Mouse (Mus musculus) urinary bladder, adult 18-20 months (tissue): ENCODE results near the gene Galp.
"Not testable (repeated sequence)": the region's sequence is repeated elsewhere in the genome, so short reads cannot be mapped to it uniquely, and the experiment has no call there.

Experiments
- DNase-seq, 2 experiments: peaks; one replicate each; pipeline ENCODE4 v3.0.0; 2022; ENCODE audit warnings: low spot score in 2 of 2, mixed read lengths in 2 of 2

Galp gene

DNA sequence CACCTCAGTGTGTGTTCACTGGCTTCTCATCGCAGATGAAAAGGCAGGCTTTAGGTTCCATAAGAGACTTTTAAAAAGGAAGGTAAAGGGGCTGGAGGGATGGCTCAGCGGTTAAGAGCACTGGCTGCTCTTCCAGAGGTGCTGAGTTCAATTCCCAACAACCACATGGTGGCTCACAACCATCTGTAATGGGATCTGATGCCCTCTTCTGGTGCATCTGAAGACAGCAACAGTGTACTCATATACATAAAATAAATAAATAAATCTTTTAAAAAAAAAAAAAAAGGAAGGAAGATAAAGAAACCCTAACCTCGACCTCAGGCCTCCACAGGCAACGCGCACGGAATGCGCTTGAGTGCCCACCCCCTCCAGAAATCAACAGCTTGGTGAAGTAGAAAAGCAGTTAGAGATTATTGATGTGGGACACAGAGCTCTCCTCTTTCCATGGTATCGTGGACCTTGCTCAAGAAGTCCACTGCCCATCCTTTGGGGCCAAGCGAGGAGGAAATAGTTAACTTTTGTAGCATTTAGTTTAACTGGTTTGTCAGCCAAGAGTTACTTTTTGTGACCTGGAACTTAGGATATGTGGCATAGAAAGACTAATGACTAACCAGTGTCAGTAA lies 22.4 kb upstream of the Galp start:
- DNase-seq = not testable (repeated sequence)

GRCm38 (mm10) chr7:6179013-6179412 lies 17.9 kb upstream of the Galp start:
- DNase-seq = no peak

- DNase-seq = no peak
Measured at GRCm38 (mm10) chr7:6182882-6183281, 14.0 kb upstream of the Galp start.

- DNase-seq = no peak
Measured at GRCm38 (mm10) chr7:6183802-6184201, 13.1 kb upstream of the Galp start.

DNA sequence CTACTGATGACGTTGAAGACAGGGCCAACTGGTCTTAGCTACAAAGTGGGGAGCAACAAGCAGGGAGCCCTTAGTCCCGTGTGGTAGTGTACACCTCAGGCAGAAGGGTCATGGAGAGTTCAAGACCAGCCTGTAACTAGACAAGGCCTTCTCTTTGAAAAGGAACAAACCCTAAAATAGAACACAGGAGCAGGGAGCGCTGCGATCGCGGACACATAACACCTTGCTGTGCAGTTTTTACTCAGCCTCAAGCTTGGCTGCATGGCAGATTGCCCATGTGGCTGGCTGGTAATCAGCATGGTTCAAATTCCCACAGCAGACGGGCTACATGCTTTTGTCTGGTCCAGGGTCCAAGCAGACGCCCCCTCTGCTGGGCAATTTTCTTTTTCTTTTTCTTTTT lies 12.4 kb upstream of the Galp start:
- DNase-seq = no peak

DNA sequence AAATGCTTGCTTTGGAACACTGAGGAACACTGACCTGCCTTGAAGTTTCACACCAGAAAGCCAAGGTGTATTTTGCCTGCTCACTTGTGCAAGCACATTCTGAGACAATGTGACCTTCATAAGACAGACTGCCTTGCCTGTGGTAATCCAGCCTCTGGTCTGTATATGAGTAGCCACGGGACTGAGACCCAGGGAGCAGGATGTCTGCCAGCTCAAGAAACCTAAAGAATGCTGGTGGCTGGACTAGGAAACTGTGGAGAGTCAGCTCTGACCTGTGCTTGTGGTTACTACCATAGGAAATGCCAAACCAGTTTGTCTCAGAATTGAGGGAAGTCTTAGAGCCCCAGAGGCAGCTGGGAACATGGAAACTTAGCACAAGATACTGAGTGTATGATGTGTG lies 11.5 kb upstream of the Galp start:
- no peak for DNase-seq

DNA sequence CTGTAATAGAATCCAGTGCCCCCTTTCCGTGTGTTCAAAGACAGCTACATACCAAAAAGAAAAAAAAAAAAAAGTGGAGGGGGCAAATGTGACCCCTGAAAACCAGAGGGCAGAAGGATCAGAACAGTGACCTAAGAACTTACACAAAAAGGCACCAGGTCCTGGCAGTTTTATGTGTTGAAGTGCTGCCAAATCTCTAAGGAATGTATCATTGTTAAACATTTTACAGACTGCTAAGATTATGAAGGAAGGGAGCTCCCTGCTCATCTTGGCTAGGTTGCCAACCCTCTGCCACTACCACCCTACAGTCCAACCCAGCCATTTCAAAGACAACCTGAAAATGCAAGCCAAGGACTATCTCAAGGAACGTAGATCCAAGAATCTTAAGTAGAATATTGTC lies 10.7 kb upstream of the Galp start:
- DNase-seq = no peak

GRCm38 (mm10) chr7:6186756-6187155 lies 10.1 kb upstream of the Galp start:
- DNase-seq = no peak

DNA sequence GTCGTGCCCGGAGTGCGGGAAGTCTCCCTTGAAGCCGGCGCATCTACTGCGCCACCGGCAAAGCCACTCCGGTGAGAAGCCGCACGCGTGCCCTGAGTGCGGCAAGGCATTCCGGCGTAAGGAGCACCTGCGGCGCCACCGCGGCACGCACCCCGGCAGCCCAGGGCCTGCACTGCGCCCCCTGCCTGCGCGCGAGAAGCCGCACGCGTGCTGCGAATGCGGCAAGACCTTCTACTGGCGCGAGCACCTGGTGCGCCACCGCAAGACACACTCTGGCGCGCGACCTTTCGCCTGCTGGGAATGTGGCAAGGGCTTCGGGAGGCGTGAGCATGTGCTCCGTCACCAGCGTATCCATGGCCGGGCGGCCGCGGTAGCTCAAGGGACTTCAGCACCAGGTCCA lies 7.3 kb upstream of the Galp start:
- no peak for DNase-seq

DNA sequence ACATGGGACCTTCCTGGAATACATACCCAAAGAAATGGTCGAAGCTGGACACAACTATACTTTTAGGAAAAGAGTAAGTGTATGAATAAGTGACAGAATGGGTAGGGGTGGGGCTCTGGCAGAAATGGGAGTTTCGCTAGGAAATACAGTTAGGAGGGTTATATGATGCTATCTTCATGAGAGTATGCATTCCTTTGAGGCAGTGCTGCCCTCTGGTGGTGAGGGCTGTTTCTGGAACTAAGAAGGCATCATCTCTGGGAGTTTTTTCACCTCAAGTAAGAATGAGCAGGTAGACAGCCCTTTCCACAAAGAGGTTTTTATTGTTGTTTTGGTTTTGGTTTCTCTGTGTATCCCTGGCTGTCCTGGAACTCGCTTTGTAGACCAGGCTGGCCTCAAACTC lies 5.5 kb upstream of the Galp start:
- DNase-seq = peak; percentile 22 to 79

DNA sequence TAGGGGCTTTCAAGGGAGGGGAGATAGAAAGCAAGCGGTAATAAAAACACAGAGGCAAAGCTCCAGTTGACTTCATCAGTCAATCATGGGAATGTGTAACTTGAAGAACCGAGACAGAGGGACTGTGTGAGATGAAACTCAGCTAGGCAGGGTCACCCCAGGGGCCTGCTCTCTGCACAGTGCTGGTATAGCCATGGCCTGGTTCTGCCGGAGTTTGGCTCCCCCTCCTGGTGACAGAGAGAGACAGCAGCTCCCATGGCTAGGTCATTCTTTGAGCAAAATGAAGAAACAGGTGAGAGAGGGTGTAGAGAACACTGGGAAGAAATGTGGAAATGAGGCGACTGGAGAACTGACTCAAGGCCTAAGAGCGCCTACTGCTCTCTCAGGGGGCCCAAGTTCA lies 2.8 kb upstream of the Galp start:
- peak in 1 of 2 experiments; percentile 26 for DNase-seq

- no peak for DNase-seq
Measured at GRCm38 (mm10) chr7:6195777-6196176, 1.1 kb upstream of the Galp start.

DNA sequence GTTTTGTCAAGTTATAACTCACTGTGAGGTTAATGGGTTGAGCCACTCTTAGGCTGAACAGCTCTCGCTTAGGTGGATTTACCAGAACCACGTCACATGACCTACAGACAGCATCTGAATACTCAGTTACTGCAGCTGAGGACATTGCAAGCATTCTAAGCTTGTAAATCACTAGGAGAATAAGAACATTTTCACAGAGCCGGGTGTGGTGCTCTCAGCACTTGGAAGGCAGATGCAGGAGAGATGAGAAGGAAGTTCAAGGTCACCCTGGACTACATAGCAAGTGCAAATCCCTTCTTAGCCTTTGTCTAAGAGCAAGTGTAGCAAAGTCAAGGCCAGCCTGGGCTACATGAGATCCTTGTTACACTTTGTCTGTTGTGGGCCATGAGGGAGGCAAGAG lies 7.3 kb downstream of the Galp start:
- no peak for DNase-seq

DNA sequence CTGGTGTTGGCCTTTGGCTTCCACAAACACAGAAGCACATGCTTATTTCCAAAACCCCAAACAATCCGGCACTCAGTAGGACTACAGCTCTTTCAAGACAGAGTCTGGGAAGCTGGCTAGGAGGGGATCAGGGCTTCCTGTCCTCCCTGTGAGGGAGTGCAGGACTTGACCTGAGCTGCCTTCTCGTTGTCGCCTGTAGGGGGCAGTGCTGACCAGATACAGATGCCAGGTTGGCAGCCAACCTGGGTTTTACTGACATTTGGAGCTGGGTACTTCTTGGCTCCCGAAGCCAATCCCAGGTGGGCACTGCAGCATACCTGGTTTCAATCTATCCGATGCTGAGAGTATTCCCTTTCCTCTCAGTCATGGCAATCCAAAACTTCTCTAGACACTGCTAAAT lies 16.3 kb downstream of the Galp start:
- no peak for DNase-seq

DNA sequence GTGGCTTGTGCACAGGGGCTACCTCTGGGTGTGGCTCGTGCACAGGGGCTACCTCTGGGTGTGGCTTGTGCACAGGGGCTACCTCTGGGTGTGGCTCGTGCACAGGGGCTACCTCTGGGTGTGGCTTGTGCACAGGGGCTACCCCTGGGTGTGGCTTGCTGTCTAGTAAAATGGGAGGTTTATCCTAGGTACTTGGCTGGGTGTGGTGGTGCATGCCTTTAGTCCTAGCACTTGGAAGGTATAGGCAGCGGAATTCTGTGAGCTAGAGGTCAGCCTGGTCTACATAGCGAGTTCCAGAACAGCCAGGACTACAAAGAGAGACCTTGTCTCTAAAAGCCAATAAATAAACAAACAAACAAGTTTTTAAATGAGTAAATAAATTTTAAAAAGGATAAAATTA lies 17.8 kb downstream of the Galp start:
- DNase-seq = not testable (repeated sequence)

DNA sequence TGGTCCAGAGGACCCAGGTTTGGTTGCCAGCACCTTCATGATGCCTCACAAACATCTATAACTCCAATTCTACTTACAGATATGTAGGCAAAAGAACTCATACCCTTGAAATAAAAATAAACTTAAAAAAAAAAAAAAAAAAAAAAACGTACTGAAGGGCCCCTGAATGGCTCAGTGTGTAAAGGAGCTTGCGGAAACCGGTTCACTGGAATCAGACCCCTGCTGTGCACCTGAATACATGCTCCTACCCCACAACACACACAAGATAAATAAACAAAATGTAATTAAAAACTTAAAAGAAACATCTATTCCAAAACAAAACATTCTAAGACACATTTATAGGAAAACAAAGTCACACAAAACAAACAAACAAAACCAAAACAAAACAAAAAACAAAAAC lies 23.3 kb downstream of the Galp start:
- no peak for DNase-seq

DNA sequence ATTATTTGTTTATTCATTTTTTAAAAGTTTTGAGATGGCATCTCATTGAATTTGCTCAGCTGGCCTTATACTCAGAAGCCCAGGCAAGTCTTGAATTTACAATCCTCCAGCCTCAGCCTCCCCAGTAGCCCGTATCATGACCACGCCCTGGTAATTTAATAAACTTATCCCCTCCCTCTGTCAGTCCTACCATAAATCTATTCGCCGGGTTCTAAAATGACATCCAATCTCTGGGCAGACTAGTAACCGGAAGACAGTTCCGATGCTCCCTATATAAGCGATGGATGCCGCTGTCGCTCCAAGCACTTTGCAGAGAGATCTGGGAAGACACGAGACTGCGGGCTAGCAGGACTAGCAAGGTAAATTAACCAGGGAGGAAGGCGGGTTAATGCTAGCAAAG lies 25.1 kb downstream of the Galp start, which contains the start of gene Zscan5b:
Gene Zscan5b, plus strand, starts transcription at position 301 of the 400 bp plus-strand sequence.
- DNase-seq = no peak

GRCm38 (mm10) chr7:6228491-6228890 lies 31.6 kb downstream of the Galp start:
- not testable (repeated sequence) for DNase-seq

GRCm38 (mm10) chr7:6239787-6240186 lies 42.9 kb downstream of the Galp start:
- DNase-seq = no peak

DNA sequence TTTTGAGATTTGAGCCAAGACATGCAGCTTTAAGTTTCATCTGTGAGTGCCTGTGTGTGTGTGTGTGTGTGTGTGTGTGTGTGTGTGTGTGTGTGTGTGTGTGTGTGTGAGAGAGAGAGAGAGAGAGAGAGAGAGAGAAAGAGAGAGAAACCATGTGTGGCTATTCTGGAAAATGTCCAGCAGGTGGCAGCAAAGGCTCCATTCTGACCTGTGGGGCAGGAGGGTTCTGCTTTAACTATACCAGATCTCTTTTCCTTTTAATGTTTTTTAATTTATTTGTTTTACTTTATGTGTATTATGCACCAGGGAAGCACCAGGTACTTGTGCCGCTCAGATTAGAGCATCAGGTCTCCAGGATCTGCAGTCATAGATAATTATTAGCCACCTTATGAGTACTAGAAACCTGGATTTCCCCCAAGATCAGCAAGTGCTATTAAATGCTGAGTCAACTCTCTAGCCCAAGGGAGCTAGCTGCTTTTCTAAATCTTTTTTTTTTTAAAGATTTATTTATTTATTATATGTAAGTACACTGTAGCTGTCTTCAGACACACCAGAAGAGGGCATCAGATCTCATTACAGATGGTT lies 44.0 kb downstream of the Galp start:
- peak in 1 of 2 experiments; percentile 8 for DNase-seq

DNA sequence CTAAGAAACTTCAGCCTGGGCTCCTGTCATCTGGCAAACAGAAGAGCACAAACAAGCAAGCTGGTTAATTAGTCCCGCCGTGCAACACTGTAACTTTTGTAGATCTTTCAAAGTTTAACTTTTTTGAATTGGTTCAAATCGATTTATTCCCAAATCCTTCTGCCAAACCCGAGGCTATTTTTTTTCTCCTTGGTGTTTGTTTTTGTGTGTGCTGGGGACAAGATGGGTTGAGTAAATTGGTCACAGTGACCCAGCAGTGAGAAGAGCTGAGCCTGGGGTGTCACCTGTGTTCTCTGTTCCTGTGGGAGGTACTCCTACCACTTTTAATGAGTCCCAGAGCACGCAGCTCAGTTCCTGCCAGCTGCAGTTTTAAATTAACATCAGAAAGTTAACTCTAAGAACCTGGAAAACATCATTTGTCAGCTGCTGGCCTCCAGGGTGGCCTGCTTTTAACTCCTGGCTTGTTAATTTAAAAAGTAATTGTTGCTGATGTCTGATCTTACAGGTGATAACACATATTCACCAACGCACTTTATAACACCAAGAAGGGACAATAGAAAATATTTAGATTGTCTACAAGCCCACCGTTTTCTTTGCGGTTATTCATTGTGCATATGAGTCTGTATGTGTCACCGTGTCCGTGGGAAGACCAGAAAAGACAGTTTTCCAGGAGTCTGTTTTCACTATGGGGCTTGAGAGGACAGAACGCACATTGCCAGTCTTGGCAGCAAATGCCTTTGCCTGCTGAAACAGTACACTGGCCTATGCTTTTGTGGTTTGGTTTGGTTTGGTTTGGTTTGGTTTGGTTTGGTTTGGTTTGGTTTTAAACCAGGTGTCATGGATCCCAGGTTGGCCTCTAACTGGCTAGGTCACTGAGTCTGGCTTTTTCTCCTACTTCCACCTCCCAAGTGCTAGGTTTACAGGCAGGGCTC lies 47.7 kb downstream of the Galp start:
- no peak for DNase-seq

DNA sequence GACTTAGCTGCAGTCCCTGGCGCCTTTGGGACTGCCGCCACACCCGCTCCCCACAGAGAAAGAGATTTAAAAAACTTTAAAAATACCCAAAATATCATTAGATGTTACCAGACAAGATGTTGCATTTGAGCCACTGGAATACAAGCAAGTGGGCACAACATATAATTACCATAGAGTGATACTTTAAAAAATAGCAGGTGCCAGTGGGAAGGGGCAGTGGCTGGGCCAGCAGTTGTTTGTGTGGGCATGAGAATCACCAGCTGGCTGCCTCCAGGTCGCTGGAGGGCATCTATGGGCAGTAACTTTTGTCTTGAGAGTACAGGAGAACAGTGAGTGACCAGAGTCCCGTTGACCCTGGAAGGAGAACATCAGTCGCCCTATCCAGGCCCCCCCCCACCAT lies 55.5 kb downstream of the Galp start, which contains the start of gene Epp13:
Gene Epp13, plus strand, starts transcription at position 301 of the 400 bp plus-strand sequence.
- no peak for DNase-seq

GRCm38 (mm10) chr7:6254451-6254850 lies 57.6 kb downstream of the Galp start:
- no peak for DNase-seq
